Mouse (Mus musculus) hindbrain, embryonic 14.5 days (tissue): ENCODE results near the gene Cyp2d11. TPM values are rescaled to one million over a fixed set of nuclear protein-coding genes. Genes with fewer than 3 reads are reported as not detected.
A peak's percentile ranks its signal among the peaks of the same experiment; 100 is the strongest.

ENCODE experiments used
- ATAC-seq: fragments of 200-750 bp; cut with Nextera tagmentation; 2 replicates; pipeline ENCODE4 v1.8.0; 2017; ENCODE audit warnings: moderate number of reproducible peaks, mild to moderate bottlenecking, moderate TSS enrichment, moderate library complexity; ENCODE audit not compliant: low FRiP score
- DNase-seq: peaks from one replicate; pipeline ENCODE4 v3.0.0-alpha.2; 2015; ENCODE audit warnings: low spot score
- H3K27ac ChIP-seq: fragments of 300-500 bp; sonication (generic); 2 replicates; pipeline ENCODE4 v1.5.1; 2014; ENCODE audit warnings: mild to moderate bottlenecking, moderate library complexity
- H3K27me3 ChIP-seq: fragments of 300-500 bp; sonication (generic); 2 replicates; pipeline ENCODE4 v1.6.1; 2014; ENCODE audit warnings: mild to moderate bottlenecking, low read length, mixed read lengths; ENCODE audit not compliant: control insufficient read depth, insufficient read depth
- H3K36me3 ChIP-seq: fragments of 300-500 bp; sonication (generic); replicated peaks from 2 replicates; pipeline ENCODE4 v1.6.1; 2014; ENCODE audit not compliant: control insufficient read depth, insufficient read depth
- H3K4me1 ChIP-seq: fragments of 300-500 bp; sonication (generic); replicated peaks from 2 replicates; pipeline ENCODE4 v1.6.1; 2014; ENCODE audit warnings: antibody characterized with exemption, low read length, mixed read lengths; ENCODE audit not compliant: control insufficient read depth, insufficient read depth
- H3K4me2 ChIP-seq: fragments of 300-500 bp; sonication (generic); replicated peaks from 2 replicates; pipeline ENCODE4 v1.6.1; 2014; ENCODE audit warnings: mild to moderate bottlenecking, moderate library complexity
- H3K4me3 ChIP-seq: fragments of 300-500 bp; sonication (generic); replicated peaks from 2 replicates; pipeline ENCODE4 v1.5.1; 2014; ENCODE audit warnings: mild to moderate bottlenecking, low read length
- H3K9ac ChIP-seq: fragments of 300-500 bp; sonication (generic); 2 replicates; pipeline ENCODE4 v1.6.1; 2014
- H3K9me3 ChIP-seq: fragments of 300-500 bp; sonication (generic); 2 replicates; pipeline ENCODE4 v1.6.1; 2016; ENCODE audit warnings: low read length; ENCODE audit not compliant: control insufficient read depth
- WGBS: fragments of 180-500 bp; shearing (Covaris S2); extraction: QIAGEN DNeasy Blood & Tissue Kit; methylation state at CpG from one replicate; pipeline ENCODE4 v1.1.7; 2014; 5-methylcytosine and 5-hydroxymethylcytosine counted together
- microRNA-seq: library from miRNA; unstranded; fragments of <30 nt; microRNA quantifications from one replicate; pipeline ENCODE4, GENCODE M21; 2016
- polyA plus RNA-seq: library from polyadenylated mRNA; unstranded; fragments of >200 nt; fragmentation: Nextera tagmentation; extraction: Ambion mirVana; gene quantifications from 2 replicates; pipeline ENCODE4 v1.2.1, GENCODE M21; 2014

The Cyp2d11 gene
- polyA plus RNA-seq, 1 experiment from 2014 or later, result not detected

- Histone ChIP-seq H3K9me3 (no peaks in the 10 kb centered on the region), H3K4me1 (peaks cover 16% of the 10 kb centered on the region), H3K4me3 (no peak overlapping the region), H3K36me3 (no peaks in the 10 kb centered on the region), H3K4me2 (peak overlapping the region; percentile 51), H3K9ac (peak overlapping the region; percentile 50; the same call in 1 of the 2 replicates), H3K27ac (no peak overlapping the region), H3K27me3 (peaks cover 18% of the 10 kb centered on the region)
- ATAC-seq, result no peak
- no peak for DNase-seq
- WGBS, result 71% methylated on average over 15 of the region's 15 CpGs
These were observed 51.9 kb downstream of the Cyp2d11 start for GRCm38 (mm10) chr15:82341675-82342542.

GRCm38 (mm10) chr15:82341036-82341501 is 52.8 kb downstream of the Cyp2d11 start:
- H3K4me1 ChIP-seq, result peaks cover 14% of the 10 kb centered on the region
- ATAC-seq (no peak), DNase-seq (no peak)
- H3K4me2 ChIP-seq, result peak overlapping the region; percentile 51
- H3K4me3 ChIP-seq, result peak overlapping the region; percentile 24
- H3K36me3 ChIP-seq, result no peaks in the 10 kb centered on the region; the same call in 1 of the 2 replicates
- 5% methylated on average over 39 of the region's 40 CpGs for WGBS
- H3K9me3 ChIP-seq, result no peaks in the 10 kb centered on the region
- peak overlapping the region; percentile 50 for H3K9ac ChIP-seq
- peaks cover 18% of the 10 kb centered on the region for H3K27me3 ChIP-seq
- no peak overlapping the region for H3K27ac ChIP-seq

- Histone ChIP-seq H3K27ac (no peak overlapping the region), H3K4me3 (peak overlapping the region; percentile 24), H3K9me3 (no peaks in the 10 kb centered on the region), H3K4me1 (peaks cover 14% of the 10 kb centered on the region), H3K36me3 (peaks cover 3% of the 10 kb centered on the region; the same call in 1 of the 2 replicates), H3K27me3 (peaks cover 18% of the 10 kb centered on the region), H3K4me2 (peak overlapping the region; percentile 51), H3K9ac (peak overlapping the region; percentile 50)
- no peak for ATAC-seq
- no peak for DNase-seq
- 47% methylated on average over 21 of the region's 21 CpGs for WGBS
These were observed 53.3 kb downstream of the Cyp2d11 start for GRCm38 (mm10) chr15:82340414-82341035.

DNA sequence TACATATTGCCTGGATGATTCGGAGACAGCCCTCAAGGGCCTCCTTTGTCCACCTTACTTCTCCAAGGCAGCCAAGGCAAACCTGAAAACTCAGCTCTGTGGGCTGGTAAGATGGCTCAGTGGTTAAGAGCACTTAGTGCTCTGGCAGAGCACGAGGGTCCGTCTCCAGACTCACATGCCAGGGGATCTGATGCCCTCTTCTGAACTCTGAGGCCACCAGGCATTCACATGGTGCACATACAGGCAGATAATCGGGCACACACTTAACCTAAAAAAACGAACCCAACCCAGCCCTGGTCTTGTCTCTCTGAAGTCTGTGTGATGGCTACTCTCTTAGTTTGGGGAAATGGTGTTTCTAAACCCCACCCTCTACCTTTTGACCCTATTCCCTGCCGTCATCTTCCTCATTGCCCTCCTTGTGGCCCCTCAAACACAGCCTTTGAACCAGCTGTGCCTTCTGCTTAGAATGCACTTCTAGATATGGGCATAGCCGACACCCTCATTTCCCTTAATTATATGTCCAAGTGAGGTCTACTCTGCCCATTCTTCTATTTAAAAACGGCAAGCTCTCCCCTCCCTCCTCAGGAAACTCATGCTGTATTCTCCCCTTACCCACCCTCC is 54.1 kb downstream of the Cyp2d11 start:
- DNase-seq (no peak), ATAC-seq (no peak)
- 81% methylated on average over 8 of the region's 8 CpGs for WGBS
- H3K36me3 ChIP-seq, result peaks cover 11% of the 10 kb centered on the region
- peak overlapping the region; percentile 71; the same call in 1 of the 2 replicates for H3K4me2 ChIP-seq
- no peak overlapping the region for H3K9ac ChIP-seq
- H3K9me3 ChIP-seq, result no peaks in the 10 kb centered on the region
- no peak overlapping the region for H3K27ac ChIP-seq
- H3K4me1 ChIP-seq, result peaks cover 14% of the 10 kb centered on the region
- H3K4me3 ChIP-seq, result no peak overlapping the region
- H3K27me3 ChIP-seq, result peaks cover 18% of the 10 kb centered on the region

Small RNA genes within 50 kb of the gene (microRNA-seq; reads per million reads assigned to microRNA genes)
- gene Gm25990, result not detected
- not detected for gene Gm27331
- gene Mir7684, result not detected

Other genes starting within 250 kb of the Cyp2d11 start
- gene Srebf2, start 246.8 kb downstream of the Cyp2d11 start, polyA plus RNA-seq, result 153 and 154 TPM in 2 replicates
- gene Shisa8, start 181.2 kb downstream of the Cyp2d11 start, polyA plus RNA-seq, result 3.4 and 6.3 TPM in 2 replicates
- 0.51 and 0.68 TPM in 2 replicates for gene Tnfrsf13c, start 169.7 kb downstream of the Cyp2d11 start, polyA plus RNA-seq
- 17.0 and 18.0 TPM in 2 replicates for gene Cenpm, start 149.3 kb downstream of the Cyp2d11 start, polyA plus RNA-seq
- 10.2 and 13.2 TPM in 2 replicates for gene 1500009C09Rik, start 141.6 kb downstream of the Cyp2d11 start, polyA plus RNA-seq
- gene Sept3, start 119.1 kb downstream of the Cyp2d11 start, polyA plus RNA-seq, result 375 and 410 TPM in 2 replicates
- gene Wbp2nl, start 95.1 kb downstream of the Cyp2d11 start, polyA plus RNA-seq, result 0.17 and 0.29 TPM in 2 replicates
- gene Naga, start 55.1 kb downstream of the Cyp2d11 start, polyA plus RNA-seq, result 32.1 and 38.7 TPM in 2 replicates
- gene Pheta2, start 55.1 kb downstream of the Cyp2d11 start, polyA plus RNA-seq, result 1.5 and 1.8 TPM in 2 replicates
- gene Smdt1, start 55.1 kb downstream of the Cyp2d11 start, polyA plus RNA-seq, result 349 and 367 TPM in 2 replicates
- 383 and 445 TPM in 2 replicates for gene Ndufa6, start 39.7 kb downstream of the Cyp2d11 start, polyA plus RNA-seq
- gene Cyp2d22, start 13.8 kb downstream of the Cyp2d11 start, polyA plus RNA-seq, result 2.3 and 2.5 TPM in 2 replicates
- gene Cyp2d10, start 13.2 kb upstream of the Cyp2d11 start, polyA plus RNA-seq, result not detected in 2 replicates
- gene Cyp2d9, start 39.4 kb upstream of the Cyp2d11 start, polyA plus RNA-seq, result not detected in 2 replicates
- not detected in 2 replicates for gene Cyp2d12, start 161.1 kb upstream of the Cyp2d11 start, polyA plus RNA-seq
- not detected in 2 replicates for gene Cyp2d34, start 226.9 kb upstream of the Cyp2d11 start, polyA plus RNA-seq